ENCODE assay signal across 36 mouse cellular contexts in the genomic region with DNA sequence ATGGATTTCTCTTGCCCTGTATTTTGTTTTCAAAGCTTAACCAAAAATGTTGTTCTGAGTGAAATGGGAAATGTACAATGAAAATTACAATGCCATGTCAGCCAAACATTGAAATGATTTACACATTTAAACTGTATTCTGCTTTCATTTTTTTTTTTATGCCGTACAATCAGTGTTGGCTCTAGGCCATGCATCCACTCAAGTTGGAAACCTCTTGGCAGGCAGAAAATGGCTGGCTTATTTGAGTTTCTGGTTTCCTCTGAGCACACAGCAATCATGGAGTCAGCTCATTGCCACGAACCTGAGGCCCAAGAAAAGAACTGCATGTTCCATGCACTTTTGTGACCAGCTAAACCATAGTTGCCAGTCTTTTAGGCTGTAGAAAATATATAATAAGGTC. TPM values are rescaled to one million over a fixed set of nuclear protein-coding genes. Genes with fewer than 3 reads are reported as not detected.
DNase-seq lines count a peak whose midpoint lies in the region; ATAC-seq and TF ChIP-seq lines count a peak whose summit lies in the region.
"Had no signal": no experiment of that assay in that cellular context is flagged by ENCODE, and none has a peak within 500 bp of the region (broad histone marks: within the 10 kb centered on the region; RNA-seq: fewer than 3 reads in every experiment).

No protein-coding gene starts in this region.

- no peak overlapping the region for H3K27ac ChIP-seq in limb, embryonic 14.5 days (replicated peaks; ENCODE audit: low read depth, low read length)
- no peak overlapping the region for H3K27ac ChIP-seq in limb, embryonic 10.5 days
- H3K27ac ChIP-seq: hindbrain, embryonic 13.5 days; layer of hippocampus, adult 2 months; limb, embryonic 15.5 days; liver, embryonic 13.5 days had no signal

- no peaks in the 10 kb centered on the region for H3K4me1 ChIP-seq in limb, embryonic 14.5 days (ENCODE audit: control insufficient read depth, insufficient read depth, low read length)
- no peaks in the 10 kb centered on the region for H3K4me1 ChIP-seq in limb, embryonic 10.5 days
- H3K4me1 ChIP-seq: hindbrain, embryonic 13.5 days; limb, embryonic 15.5 days; liver, embryonic 13.5 days had no signal

- ATAC-seq in limb, embryonic 14.5 days (ENCODE audit: low FRiP score, low read depth): no peak
- ATAC-seq: forebrain, embryonic 16.5 days; midbrain, embryonic 16.5 days; Patski had no signal

- DNase-seq in cerebellum, postnatal 10 days: peak; percentile 11 to 17
- no peak for DNase-seq in cerebellum, adult 18-20 months
- peak; percentile 57 for DNase-seq in limb, embryonic 14.5 days (ENCODE audit: low spot score)
- DNase-seq in limb, embryonic 10.5 days (ENCODE audit: low spot score): no peak
- peak; percentile 69 for DNase-seq in brain, embryonic 14.5 days (ENCODE audit: low read depth)
- DNase-seq in heart, adult 18-20 months: no peak
- DNase-seq in heart, postnatal 4 days: no peak
- DNase-seq: adrenal gland, postnatal 14 days; cerebellum, adult 8-10 months; cerebellum, postnatal 36 days; heart, adult 11 months; heart, postnatal 36 days; kidney, adult 2 months; kidney, postnatal 36 days; liver, embryonic 13.5 days; lung, adult 18-20 months; lung, postnatal 14 days; right cerebral cortex, postnatal 25 days; thymus, postnatal 14 days had no signal

- no peak overlapping the region for H3K4me2 ChIP-seq in limb, embryonic 14.5 days (replicated peaks; ENCODE audit: low read depth, low read length, severe bottlenecking)
- H3K4me2 ChIP-seq: heart, embryonic 11.5 days; hindbrain, embryonic 13.5 days; limb, embryonic 15.5 days; liver, embryonic 13.5 days had no signal

- no peaks in the 10 kb centered on the region for H3K36me3 ChIP-seq in limb, embryonic 14.5 days (ENCODE audit: control insufficient read depth, insufficient read depth, low read length)
- no peaks in the 10 kb centered on the region for H3K36me3 ChIP-seq in limb, embryonic 10.5 days
- H3K36me3 ChIP-seq: G1E; hindbrain, embryonic 13.5 days; limb, embryonic 15.5 days; liver, embryonic 13.5 days had no signal

- no peak for TF ChIP-seq POLR2A in limb, embryonic 14.5 days (IDR thresholded peaks at IDR 0.05; ENCODE audit: borderline replicate concordance, extremely low read depth, insufficient read depth, insufficient read length)
- no peak for TF ChIP-seq POLR2A in brain, embryonic 14.5 days (IDR thresholded peaks at IDR 0.05; ENCODE audit: borderline replicate concordance, extremely low read depth, insufficient read depth, insufficient read length, poor library complexity, severe bottlenecking)

- no peaks in the 10 kb centered on the region for H3K27me3 ChIP-seq in limb, embryonic 14.5 days (ENCODE audit: control insufficient read depth, insufficient read depth, low read length)
- no peaks in the 10 kb centered on the region for H3K27me3 ChIP-seq in limb, embryonic 10.5 days (ENCODE audit: low read depth, poor library complexity, severe bottlenecking)
- H3K27me3 ChIP-seq: hindbrain, embryonic 13.5 days; limb, embryonic 15.5 days; liver, embryonic 13.5 days; Patski had no signal

- TF ChIP-seq CTCF in brain, embryonic 14.5 days (IDR thresholded peaks at IDR 0.05; ENCODE audit: borderline replicate concordance, extremely low read depth, insufficient read depth, insufficient read length): no peak

- no peak overlapping the region for H3K4me3 ChIP-seq in limb, embryonic 14.5 days (replicated peaks; ENCODE audit: low read length)
- H3K4me3 ChIP-seq in limb, embryonic 10.5 days: no peak overlapping the region
- H3K4me3 ChIP-seq: hindbrain, embryonic 13.5 days; layer of hippocampus, adult 2 months; limb, embryonic 15.5 days; liver, embryonic 13.5 days had no signal

- no peaks in the 10 kb centered on the region for H3K9me3 ChIP-seq in limb, embryonic 14.5 days (ENCODE audit: control insufficient read depth, low read length)
- H3K9me3 ChIP-seq in limb, embryonic 10.5 days (replicated peaks): no peaks in the 10 kb centered on the region
- H3K9me3 ChIP-seq: G1E; hindbrain, embryonic 13.5 days; limb, embryonic 15.5 days; liver, embryonic 13.5 days had no signal

- no peak overlapping the region for H3K9ac ChIP-seq in limb, embryonic 14.5 days (ENCODE audit: low read depth, low read length, severe bottlenecking)
- H3K9ac ChIP-seq: hindbrain, embryonic 13.5 days; limb, embryonic 15.5 days; liver, embryonic 13.5 days had no signal

- WGBS in limb, embryonic 14.5 days: 52% methylated on average over 2 of the region's 2 CpGs
- 83% methylated on average over 2 of the region's 2 CpGs for WGBS in limb, embryonic 10.5 days

RNA-seq across cellular contexts. Expression of gene Gm34302, which starts 50.5 kb away (rescaled TPM):
- polyA plus RNA-seq in limb, embryonic 14.5 days (2012; rRNA removed): not detected in 2 replicates
- 1.2 TPM in 1 of 2 replicates, not detected in the other for polyA plus RNA-seq in limb, embryonic 14.5 days (2014; fragmentation: Nextera tagmentation; extraction: Ambion mirVana)
- not detected in 2 replicates for polyA plus RNA-seq in limb, embryonic 10.5 days (2016; fragmentation: Nextera tagmentation; extraction: Ambion mirVana)
- polyA plus RNA-seq in brain, embryonic 14.5 days (2012; rRNA removed): not detected in 2 replicates
- 100 to 1,000 TPM; 816 to 963 TPM for total RNA-seq in heart, adult 18-20 months (2021)
- total RNA-seq in heart, postnatal 4 days (2021): 10 to 100 TPM; 14.5 to 21.3 TPM
- total RNA-seq: adrenal gland, postnatal 14 days; G1E; layer of hippocampus, adult 2 months; layer of hippocampus, postnatal 14 days; left cerebral cortex, postnatal 36 days; neutrophil, adult 5-6 weeks had no signal
- polyA plus RNA-seq: forebrain, embryonic 16.5 days; G1E; heart, embryonic 16.5 days; hindbrain, embryonic 13.5 days; intestine, embryonic 14.5 days; kidney, adult 2 months; kidney, embryonic 16.5 days; liver, embryonic 13.5 days; midbrain, embryonic 16.5 days; neural tube, embryonic 11.5 days; Patski; stomach, embryonic 16.5 days; urinary bladder, adult 2 months had no signal

Comparison
In these comparisons a context has a peak if more than half of its experiments do, and no peak if none do; other contexts are left out.
1. DNase-seq: peak in cerebellum, postnatal 10 days (2 of 2), limb, embryonic 14.5 days (single experiment) and brain, embryonic 14.5 days (single experiment); none in cerebellum, adult 18-20 months (0 of 2), limb, embryonic 10.5 days (single experiment), heart, adult 18-20 months (0 of 2) and heart, postnatal 4 days (single experiment).